Comparison of ENCODE assay signal across 8 mouse cellular contexts in genomic region chr14:120274746-120275145, GRCm38 (mm10). TPM values are rescaled to one million over a fixed set of nuclear protein-coding genes. Genes with fewer than 3 reads are reported as not detected.
DNase-seq lines count a peak whose midpoint lies in the region; ATAC-seq lines count a peak whose summit lies in the region.

No protein-coding gene starts in this region.

- peak; percentile 4 for DNase-seq in kidney, adult 11 months
- DNase-seq in kidney, postnatal 4 days = no peak
- no peak for DNase-seq in embryonic facial prominence, embryonic 10.5 days (ENCODE audit: low spot score)
- peak; percentile 33 for DNase-seq in hindbrain, embryonic 14.5 days (ENCODE audit: low spot score)
- DNase-seq in midbrain, embryonic 14.5 days = no peak
- DNase-seq in adrenal gland, adult 2 months = no peak
- no peak for DNase-seq in cerebellum, adult 9-10 months
- DNase-seq in left cerebral cortex, adult 9 months (ENCODE audit: low spot score in 2 of 2) = no peak

- no peaks in the 10 kb centered on the region for H3K9me3 ChIP-seq in embryonic facial prominence, embryonic 10.5 days
- no peaks in the 10 kb centered on the region for H3K9me3 ChIP-seq in hindbrain, embryonic 14.5 days (ENCODE audit: control insufficient read depth, low read length)
- H3K9me3 ChIP-seq in midbrain, embryonic 14.5 days (ENCODE audit: control insufficient read depth, low read length) = no peaks in the 10 kb centered on the region

- H3K36me3 ChIP-seq in embryonic facial prominence, embryonic 10.5 days (replicated peaks) = no peaks in the 10 kb centered on the region
- H3K36me3 ChIP-seq in hindbrain, embryonic 14.5 days (replicated peaks; ENCODE audit: control insufficient read depth, insufficient read depth) = no peaks in the 10 kb centered on the region
- no peaks in the 10 kb centered on the region for H3K36me3 ChIP-seq in midbrain, embryonic 14.5 days (ENCODE audit: control insufficient read depth, insufficient read depth, low read length)

- peak overlapping the region; percentile 74 for H3K4me2 ChIP-seq in hindbrain, embryonic 14.5 days (replicated peaks)
- H3K4me2 ChIP-seq in midbrain, embryonic 14.5 days (ENCODE audit: low read length) = peak overlapping the region; percentile 67

- ATAC-seq in hindbrain, embryonic 14.5 days (ENCODE audit: low FRiP score) = no peak
- no peak for ATAC-seq in midbrain, embryonic 14.5 days (ENCODE audit: low FRiP score, low TSS enrichment)

- peaks cover 53% of the 10 kb centered on the region for H3K4me1 ChIP-seq in embryonic facial prominence, embryonic 10.5 days
- peaks cover 36% of the 10 kb centered on the region for H3K4me1 ChIP-seq in hindbrain, embryonic 14.5 days (replicated peaks; ENCODE audit: control insufficient read depth, insufficient read depth, low read length)
- H3K4me1 ChIP-seq in midbrain, embryonic 14.5 days (ENCODE audit: control insufficient read depth, insufficient read depth, low read length) = peaks cover 34% of the 10 kb centered on the region

- H3K4me3 ChIP-seq in embryonic facial prominence, embryonic 10.5 days = peak overlapping the region; percentile 74
- H3K4me3 ChIP-seq in hindbrain, embryonic 14.5 days (replicated peaks; ENCODE audit: low read length) = peak overlapping the region; percentile 69
- H3K4me3 ChIP-seq in midbrain, embryonic 14.5 days (replicated peaks; ENCODE audit: low read depth, low read length) = peak overlapping the region; percentile 68

- 32% methylated on average over 5 of the region's 5 CpGs for WGBS in embryonic facial prominence, embryonic 10.5 days
- WGBS in hindbrain, embryonic 14.5 days = 45% methylated on average over 5 of the region's 5 CpGs
- 41% methylated on average over 5 of the region's 5 CpGs for whole genome bisulfite sequencing in midbrain, embryonic 14.5 days

- peak overlapping the region; percentile 90 for H3K27ac ChIP-seq in embryonic facial prominence, embryonic 10.5 days (replicated peaks)
- peak overlapping the region; percentile 85 for H3K27ac ChIP-seq in hindbrain, embryonic 14.5 days
- peak overlapping the region; percentile 84; the same call in 1 of the 2 replicates for H3K27ac ChIP-seq in midbrain, embryonic 14.5 days (replicated peaks; ENCODE audit: low read depth, low read length)

- H3K9ac ChIP-seq in hindbrain, embryonic 14.5 days = peak overlapping the region; percentile 50
- peak overlapping the region; percentile 48 for H3K9ac ChIP-seq in midbrain, embryonic 14.5 days (replicated peaks; ENCODE audit: low read length)

- no peaks in the 10 kb centered on the region for H3K27me3 ChIP-seq in embryonic facial prominence, embryonic 10.5 days (replicated peaks; ENCODE audit: low read depth, poor library complexity, severe bottlenecking)
- no peaks in the 10 kb centered on the region for H3K27me3 ChIP-seq in hindbrain, embryonic 14.5 days (ENCODE audit: control insufficient read depth, insufficient read depth, low read length)
- no peaks in the 10 kb centered on the region for H3K27me3 ChIP-seq in midbrain, embryonic 14.5 days (ENCODE audit: control insufficient read depth, insufficient read depth, low read length)

RNA-seq across cellular contexts. Expression of gene Mbnl2, which starts 0.7 kb away (rescaled TPM):
- 42.8 and 54.1 TPM in 2 replicates for polyA plus RNA-seq in embryonic facial prominence, embryonic 10.5 days (2016; fragmentation: Nextera tagmentation; extraction: Ambion mirVana)
- 24.4 and 29.7 TPM in 2 replicates for polyA plus RNA-seq in hindbrain, embryonic 14.5 days (2014; fragmentation: Nextera tagmentation; extraction: Ambion mirVana)
- 13.0 and 22.5 TPM in 2 replicates for polyA plus RNA-seq in midbrain, embryonic 14.5 days (2014; fragmentation: Nextera tagmentation; extraction: Ambion mirVana)
- 100 to 1,000 TPM; 219 to 232 TPM for total RNA-seq in adrenal gland, adult 2 months (2021)
- 68.6 and 109 TPM in 2 replicates for polyA plus RNA-seq in adrenal gland, adult 2 months (2012; rRNA removed)

Comparison
In these comparisons a context has a peak if more than half of its experiments do, and no peak if none do; other contexts are left out.
1. DNase-seq: peak in kidney, adult 11 months (single experiment) and hindbrain, embryonic 14.5 days (single experiment); none in kidney, postnatal 4 days (0 of 2), embryonic facial prominence, embryonic 10.5 days (single experiment), midbrain, embryonic 14.5 days (single experiment), adrenal gland, adult 2 months (single experiment), cerebellum, adult 9-10 months (single experiment) and left cerebral cortex, adult 9 months (0 of 2).
2. Peak in every context shown above with its lines, with median percentiles within 50 percentile points of each other: H3K27ac ChIP-seq and H3K4me3 ChIP-seq.